Mouse (Mus musculus): ENCODE data around the gene Serinc5. TPM values are rescaled to one million over a fixed set of nuclear protein-coding genes. Genes with fewer than 3 reads are reported as not detected.

Gene Serinc5
- polyA plus RNA-seq, 1 experiment from 2014 or later = 18.4 TPM

DNA sequence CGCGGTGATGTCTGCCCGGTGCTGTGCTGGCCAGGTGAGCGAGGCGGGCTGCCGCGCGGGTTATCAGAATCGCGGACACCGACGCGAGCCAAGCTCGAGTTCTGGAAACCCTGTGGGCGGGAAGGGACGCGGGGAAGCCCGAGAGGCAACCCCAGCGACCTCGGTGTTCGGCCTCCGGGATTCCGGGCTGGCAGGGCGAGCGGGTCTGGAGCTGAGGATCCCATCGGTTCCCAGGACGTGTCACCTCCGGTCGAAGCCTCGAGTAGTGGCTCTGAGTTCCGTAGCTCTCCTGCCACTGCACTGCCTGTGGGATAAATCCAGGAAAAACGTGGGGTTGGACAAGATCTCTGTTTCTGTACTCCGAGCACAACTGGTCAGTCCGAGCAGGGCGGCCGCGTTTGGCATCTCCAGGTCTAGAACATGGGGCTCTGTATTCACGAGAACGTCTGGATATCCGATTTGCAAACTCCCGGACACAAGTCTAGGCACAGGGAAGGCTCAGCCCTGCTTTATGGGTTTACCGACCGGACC, 428 bp downstream of the Serinc5 start:
- ATAC-seq (ENCODE audit: low FRiP score) = peak; percentile 57
- WGBS = under 1% methylated on average over 43 of the region's 43 CpGs
- H3K4me1 ChIP-seq (replicated peaks; ENCODE audit: control insufficient read depth, insufficient read depth, low read length) = peaks cover 9% of the 10 kb centered on the region

GRCm38 (mm10) chr13:92611917-92612316, 1.0 kb downstream of the Serinc5 start:
- Histone ChIP-seq H3K9me3 (ENCODE audit: control insufficient read depth, low read length) (no peaks in the 10 kb centered on the region), H3K9ac (peak overlapping the region; percentile 82), H3K27ac (no peak overlapping the region; the same call in 1 of the 2 replicates), H3K4me3 (replicated peaks; ENCODE audit: low read length) (peak overlapping the region; percentile 77), H3K4me2 (replicated peaks) (peak overlapping the region; percentile 64), H3K36me3 (replicated peaks; ENCODE audit: control insufficient read depth, insufficient read depth) (no peaks in the 10 kb centered on the region), H3K4me1 (replicated peaks; ENCODE audit: control insufficient read depth, insufficient read depth, low read length) (peaks cover 9% of the 10 kb centered on the region), H3K27me3 (ENCODE audit: control insufficient read depth, insufficient read depth, low read length) (no peaks in the 10 kb centered on the region)
- ATAC-seq (ENCODE audit: low FRiP score) (no peak), DNase-seq (ENCODE audit: low spot score) (no peak)
- WGBS = 4% methylated on average over 7 of the region's 7 CpGs

More for the DNA sequence above, 428 bp downstream of the Serinc5 start:
- Histone ChIP-seq H3K27me3 (ENCODE audit: control insufficient read depth, insufficient read depth, low read length) (no peaks in the 10 kb centered on the region), H3K27ac (peak overlapping the region; percentile 48), H3K9me3 (ENCODE audit: control insufficient read depth, low read length) (no peaks in the 10 kb centered on the region), H3K4me3 (replicated peaks; ENCODE audit: low read length) (peak overlapping the region; percentile 77), H3K4me2 (replicated peaks) (peak overlapping the region; percentile 64), H3K36me3 (replicated peaks; ENCODE audit: control insufficient read depth, insufficient read depth) (no peaks in the 10 kb centered on the region), H3K9ac (peak overlapping the region; percentile 82)
- DNase-seq (ENCODE audit: low spot score) = peak; percentile 55

DNA sequence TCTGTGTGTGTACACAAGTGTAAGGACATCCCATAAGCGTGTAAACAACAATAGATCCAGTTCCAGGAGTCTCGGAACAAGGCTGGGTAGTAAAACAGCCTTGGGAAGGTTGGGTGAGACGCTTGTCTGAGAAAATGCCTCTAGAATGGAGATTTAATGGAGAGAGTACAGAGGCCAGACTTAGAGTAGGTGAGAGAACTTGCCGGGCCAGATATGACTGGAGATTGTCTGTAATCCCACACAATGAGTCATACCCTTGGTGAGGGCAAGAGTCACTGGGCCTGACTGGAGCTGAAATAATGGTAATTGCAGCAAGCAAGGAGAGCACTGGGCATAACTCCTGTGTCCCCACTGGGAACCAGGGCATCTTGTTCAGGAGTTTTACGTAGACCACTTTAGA, 2.2 kb downstream of the Serinc5 start:
- no peaks in the 10 kb centered on the region for H3K36me3 ChIP-seq (replicated peaks; ENCODE audit: control insufficient read depth, insufficient read depth)
- 90% methylated on average over 5 of the region's 5 CpGs for WGBS
- DNase-seq (ENCODE audit: low spot score) = no peak

GRCm38 (mm10) chr13:92615201-92615600, 4.3 kb downstream of the Serinc5 start:
- DNase-seq (ENCODE audit: low spot score) (no peak), ATAC-seq (ENCODE audit: low FRiP score) (no peak)
- Histone ChIP-seq H3K36me3 (replicated peaks; ENCODE audit: control insufficient read depth, insufficient read depth) (no peaks in the 10 kb centered on the region), H3K27ac (no peak overlapping the region), H3K4me2 (replicated peaks) (no peak overlapping the region), H3K4me3 (replicated peaks; ENCODE audit: low read length) (no peak overlapping the region), H3K9ac (no peak overlapping the region), H3K27me3 (ENCODE audit: control insufficient read depth, insufficient read depth, low read length) (no peaks in the 10 kb centered on the region), H3K4me1 (replicated peaks; ENCODE audit: control insufficient read depth, insufficient read depth, low read length) (peaks cover 9% of the 10 kb centered on the region), H3K9me3 (ENCODE audit: control insufficient read depth, low read length) (no peaks in the 10 kb centered on the region)
- 83% methylated on average over 5 of the region's 5 CpGs for WGBS

More for the DNA sequence above, 2.2 kb downstream of the Serinc5 start:
- H3K9ac ChIP-seq = no peak overlapping the region
- no peak overlapping the region for H3K27ac ChIP-seq
- peaks cover 9% of the 10 kb centered on the region for H3K4me1 ChIP-seq (replicated peaks; ENCODE audit: control insufficient read depth, insufficient read depth, low read length)
- H3K9me3 ChIP-seq (ENCODE audit: control insufficient read depth, low read length) = no peaks in the 10 kb centered on the region
- no peaks in the 10 kb centered on the region for H3K27me3 ChIP-seq (ENCODE audit: control insufficient read depth, insufficient read depth, low read length)
- peak overlapping the region; percentile 64 for H3K4me2 ChIP-seq (replicated peaks)
- peak overlapping the region; percentile 77; the same call in 1 of the 2 replicates for H3K4me3 ChIP-seq (replicated peaks; ENCODE audit: low read length)
- no peak for ATAC-seq (ENCODE audit: low FRiP score)

DNA sequence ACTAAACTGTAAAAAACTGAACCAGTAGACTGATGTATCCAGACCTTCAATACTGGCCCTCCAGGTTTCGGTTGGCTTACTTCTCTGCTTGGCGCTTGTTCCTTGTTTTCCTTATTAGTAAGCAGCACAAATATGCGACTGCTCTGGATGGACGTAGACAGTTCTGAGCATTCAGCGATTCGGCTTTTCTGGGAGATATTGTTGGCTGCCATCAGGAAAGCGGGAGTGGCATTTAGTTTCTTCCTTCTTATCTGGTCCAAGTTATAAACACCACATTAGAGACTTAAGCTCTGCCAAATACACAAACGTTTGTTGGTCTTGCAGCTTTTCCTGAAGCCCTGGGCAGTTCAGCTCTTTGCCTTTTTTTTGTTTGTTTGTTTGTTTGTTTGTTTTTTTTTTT, 5.6 kb downstream of the Serinc5 start:
- Histone ChIP-seq H3K36me3 (replicated peaks; ENCODE audit: control insufficient read depth, insufficient read depth) (no peaks in the 10 kb centered on the region), H3K9me3 (ENCODE audit: control insufficient read depth, low read length) (no peaks in the 10 kb centered on the region), H3K27me3 (ENCODE audit: control insufficient read depth, insufficient read depth, low read length) (no peaks in the 10 kb centered on the region), H3K4me3 (replicated peaks; ENCODE audit: low read length) (no peak overlapping the region), H3K27ac (no peak overlapping the region), H3K9ac (no peak overlapping the region), H3K4me2 (replicated peaks) (no peak overlapping the region), H3K4me1 (replicated peaks; ENCODE audit: control insufficient read depth, insufficient read depth, low read length) (peaks cover 9% of the 10 kb centered on the region)
- ATAC-seq (ENCODE audit: low FRiP score) = no peak
- no peak for DNase-seq (ENCODE audit: low spot score)
- WGBS = 95% methylated on average over 8 of the region's 8 CpGs

GRCm38 (mm10) chr13:92626196-92626595, 15.3 kb downstream of the Serinc5 start:
- no peaks in the 10 kb centered on the region for H3K4me1 ChIP-seq (replicated peaks; ENCODE audit: control insufficient read depth, insufficient read depth, low read length)
- H3K9ac ChIP-seq = no peak overlapping the region
- whole genome bisulfite sequencing = 100% methylated on average over 1 of the region's 1 CpGs
- peaks cover 4% of the 10 kb centered on the region; the same call in 1 of the 2 replicates for H3K36me3 ChIP-seq (replicated peaks; ENCODE audit: control insufficient read depth, insufficient read depth)
- H3K27me3 ChIP-seq (ENCODE audit: control insufficient read depth, insufficient read depth, low read length) = no peaks in the 10 kb centered on the region
- no peak for DNase-seq (ENCODE audit: low spot score)
- no peak for ATAC-seq (ENCODE audit: low FRiP score)
- H3K27ac ChIP-seq = no peak overlapping the region
- H3K4me3 ChIP-seq (replicated peaks; ENCODE audit: low read length) = no peak overlapping the region
- no peak overlapping the region for H3K4me2 ChIP-seq (replicated peaks)
- H3K9me3 ChIP-seq (ENCODE audit: control insufficient read depth, low read length) = no peaks in the 10 kb centered on the region

- H3K4me3 ChIP-seq (replicated peaks; ENCODE audit: low read length) = no peak overlapping the region
- H3K9ac ChIP-seq = no peak overlapping the region
- no peaks in the 10 kb centered on the region for H3K27me3 ChIP-seq (ENCODE audit: control insufficient read depth, insufficient read depth, low read length)
- no peaks in the 10 kb centered on the region for H3K4me1 ChIP-seq (replicated peaks; ENCODE audit: control insufficient read depth, insufficient read depth, low read length)
- DNase-seq (ENCODE audit: low spot score) = no peak
- H3K36me3 ChIP-seq (replicated peaks; ENCODE audit: control insufficient read depth, insufficient read depth) = peaks cover 4% of the 10 kb centered on the region; the same call in 1 of the 2 replicates
- H3K4me2 ChIP-seq (replicated peaks) = no peak overlapping the region
- WGBS = 95% methylated on average over 5 of the region's 5 CpGs
- no peak overlapping the region for H3K27ac ChIP-seq
- ATAC-seq (ENCODE audit: low FRiP score) = no peak
- no peaks in the 10 kb centered on the region for H3K9me3 ChIP-seq (ENCODE audit: control insufficient read depth, low read length)
Measured at GRCm38 (mm10) chr13:92626725-92627124, 15.8 kb downstream of the Serinc5 start.

- Histone ChIP-seq H3K4me1 (replicated peaks; ENCODE audit: control insufficient read depth, insufficient read depth, low read length) (0 out of 2 replicates have a peak, but pooled peaks cover 8% of the 10 kb centered on the region), H3K9ac (no peak overlapping the region), H3K27me3 (ENCODE audit: control insufficient read depth, insufficient read depth, low read length) (no peaks in the 10 kb centered on the region), H3K4me2 (replicated peaks) (no peak overlapping the region), H3K4me3 (replicated peaks; ENCODE audit: low read length) (no peak overlapping the region), H3K9me3 (ENCODE audit: control insufficient read depth, low read length) (no peaks in the 10 kb centered on the region), H3K27ac (no peak overlapping the region), H3K36me3 (replicated peaks; ENCODE audit: control insufficient read depth, insufficient read depth) (peaks cover 4% of the 10 kb centered on the region; the same call in 1 of the 2 replicates)
- no peak for DNase-seq (ENCODE audit: low spot score)
- WGBS = 87% methylated on average over 3 of the region's 3 CpGs
- ATAC-seq (ENCODE audit: low FRiP score) = no peak
Measured at GRCm38 (mm10) chr13:92629509-92629908, 18.6 kb downstream of the Serinc5 start.

DNA sequence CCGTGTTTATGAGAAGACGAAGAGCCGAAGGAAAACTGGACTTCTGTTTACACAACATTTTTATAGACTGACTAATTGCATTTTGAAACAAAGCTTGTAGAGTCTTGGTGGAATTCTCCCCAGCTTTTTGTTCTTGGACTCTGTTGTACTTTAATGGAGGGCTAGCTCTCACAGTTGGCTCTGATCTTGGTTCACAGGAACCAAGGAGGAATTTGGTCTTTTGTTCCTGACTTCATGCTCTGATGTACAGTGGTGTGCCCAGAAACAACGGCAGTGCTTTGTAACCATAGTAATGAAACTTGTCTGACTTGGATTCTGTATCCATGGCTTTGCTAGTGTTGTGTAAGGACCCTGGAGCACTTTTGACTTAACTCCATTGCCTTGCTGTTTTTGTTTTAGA, 20.6 kb downstream of the Serinc5 start:
- ATAC-seq (ENCODE audit: low FRiP score) = 0 out of 2 replicates have a peak, but pooled peaks have one; percentile 25

More for the DNA sequence above, 20.6 kb downstream of the Serinc5 start:
- 65% methylated on average over 4 of the region's 4 CpGs for WGBS
- no peak overlapping the region for H3K9ac ChIP-seq
- no peak overlapping the region for H3K27ac ChIP-seq
- H3K4me1 ChIP-seq (replicated peaks; ENCODE audit: control insufficient read depth, insufficient read depth, low read length) = 0 out of 2 replicates have a peak, but pooled peaks cover 12% of the 10 kb centered on the region
- no peaks in the 10 kb centered on the region for H3K9me3 ChIP-seq (ENCODE audit: control insufficient read depth, low read length)
- H3K4me2 ChIP-seq (replicated peaks) = no peak overlapping the region
- no peaks in the 10 kb centered on the region for H3K27me3 ChIP-seq (ENCODE audit: control insufficient read depth, insufficient read depth, low read length)
- peaks cover under 1% of the 10 kb centered on the region; the same call in 1 of the 2 replicates for H3K36me3 ChIP-seq (replicated peaks; ENCODE audit: control insufficient read depth, insufficient read depth)
- H3K4me3 ChIP-seq (replicated peaks; ENCODE audit: low read length) = no peak overlapping the region
- no peak for DNase-seq (ENCODE audit: low spot score)

Measured in hindbrain, embryonic 14.5 days (tissue).